Mouse (Mus musculus) T-cell, adult 2 months (primary cell): Measurements from ENCODE around the gene Gm20721.
"Not testable (repeated sequence)": the region's sequence is repeated elsewhere in the genome, so short reads cannot be mapped to it uniquely, and the experiment has no call there.

Source experiments
- DNase-seq: peaks from one replicate; pipeline ENCODE4 v3.0.0; 2022; ENCODE audit warnings: low spot score

Gm20721 gene

DNA sequence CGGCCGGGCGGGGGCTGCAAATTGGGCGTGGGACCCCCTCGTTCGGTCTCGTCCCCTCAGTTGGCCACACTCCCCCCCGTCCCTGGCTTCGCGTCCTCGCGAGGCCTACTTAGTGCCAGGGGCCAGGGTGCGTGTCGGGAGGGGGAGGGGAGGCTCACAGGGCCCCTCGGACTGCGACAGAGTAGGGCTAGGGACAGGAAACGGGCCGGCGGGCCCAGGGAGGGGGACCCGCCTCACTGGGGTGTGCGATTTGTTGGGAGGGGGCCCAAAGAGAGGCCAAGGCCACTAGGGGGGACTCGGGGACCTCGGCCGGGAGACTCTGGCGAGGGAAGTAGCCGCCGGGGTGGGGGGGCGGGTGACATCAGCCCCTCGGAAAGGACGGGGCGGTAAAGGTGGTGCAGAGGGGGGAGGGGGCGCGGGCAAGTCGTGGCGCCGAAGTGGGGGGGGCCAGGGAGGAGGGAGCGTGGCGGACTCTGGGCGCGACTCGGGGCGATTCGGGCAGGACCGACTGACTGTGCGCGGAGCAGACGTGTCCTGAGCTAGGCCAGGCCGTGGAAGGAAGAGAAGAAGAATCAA lies 15.8 kb downstream of the Gm20721 start:
- DNase-seq, result peak; percentile 54

GRCm38 (mm10) chr2:174329663-174330615 lies 16.6 kb downstream of the Gm20721 start:
- DNase-seq, result peak; percentile 45

GRCm38 (mm10) chr2:174328926-174329662 lies 17.4 kb downstream of the Gm20721 start:
- DNase-seq, result peak; percentile 43

DNA sequence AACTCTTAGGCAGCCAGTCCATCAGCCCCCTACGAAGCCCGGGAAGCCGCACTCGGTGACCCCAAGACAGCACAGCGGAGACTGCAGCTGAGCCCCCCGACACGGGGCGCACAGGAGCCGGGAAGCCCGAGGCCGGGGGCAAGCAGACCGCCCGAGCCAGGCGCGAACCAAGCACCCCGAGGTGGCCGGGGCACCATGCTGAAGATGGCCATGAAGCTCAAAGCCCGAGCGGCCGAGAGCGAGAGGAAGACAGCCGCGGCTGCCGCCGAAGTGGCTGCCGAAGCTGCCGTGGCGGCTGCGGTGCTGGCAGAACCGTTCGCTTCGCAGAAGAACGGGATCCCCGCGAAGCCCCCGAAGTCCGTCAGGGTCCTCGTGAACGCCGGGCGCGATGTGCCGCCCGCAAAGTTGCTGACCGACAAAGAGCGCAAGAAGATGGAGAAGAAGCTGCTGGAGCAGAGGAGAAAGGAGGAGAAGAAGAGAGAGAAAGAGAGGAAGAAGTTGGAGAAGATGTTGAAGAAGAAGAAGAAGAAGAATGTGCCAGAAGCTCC lies 18.1 kb downstream of the Gm20721 start:
- no peak for DNase-seq

DNA sequence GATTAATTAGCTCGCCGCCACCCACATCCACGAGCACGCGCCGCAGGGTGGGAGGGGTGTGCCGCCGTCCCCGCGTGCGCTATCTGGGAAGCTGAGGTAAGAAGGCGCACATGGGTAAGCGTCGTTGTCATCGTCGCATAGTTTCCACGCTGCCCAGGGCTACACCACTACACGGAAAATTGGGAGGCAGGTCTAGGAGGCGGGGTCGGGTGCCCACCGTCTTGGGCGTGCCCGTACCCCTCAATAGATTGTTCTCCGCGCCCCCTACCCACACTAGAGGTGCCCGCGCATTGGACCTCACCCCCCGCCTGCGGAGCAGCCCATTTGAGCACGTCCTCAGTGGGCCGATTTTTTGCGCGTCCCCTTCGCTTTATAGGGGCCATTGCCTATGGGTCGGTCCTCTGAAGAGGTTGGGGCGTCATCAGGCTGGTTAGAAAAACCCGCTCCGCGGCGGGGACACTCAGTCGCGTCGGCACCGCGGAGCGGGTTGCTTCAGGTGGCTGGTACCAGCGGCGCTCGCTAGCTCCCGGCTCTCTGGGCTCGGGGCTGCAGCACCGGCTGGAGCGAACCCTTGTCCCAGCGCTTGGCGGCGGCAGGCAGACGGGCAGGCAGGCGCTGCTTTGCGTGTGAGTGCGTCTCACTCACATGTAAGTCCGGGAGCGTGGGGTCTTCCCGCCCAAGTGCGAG lies 19.1 kb downstream of the Gm20721 start:
- peak; percentile 73 for DNase-seq

- DNase-seq, result no peak
Observed at GRCm38 (mm10) chr2:174326481-174326880, 20.0 kb downstream of the Gm20721 start.

DNA sequence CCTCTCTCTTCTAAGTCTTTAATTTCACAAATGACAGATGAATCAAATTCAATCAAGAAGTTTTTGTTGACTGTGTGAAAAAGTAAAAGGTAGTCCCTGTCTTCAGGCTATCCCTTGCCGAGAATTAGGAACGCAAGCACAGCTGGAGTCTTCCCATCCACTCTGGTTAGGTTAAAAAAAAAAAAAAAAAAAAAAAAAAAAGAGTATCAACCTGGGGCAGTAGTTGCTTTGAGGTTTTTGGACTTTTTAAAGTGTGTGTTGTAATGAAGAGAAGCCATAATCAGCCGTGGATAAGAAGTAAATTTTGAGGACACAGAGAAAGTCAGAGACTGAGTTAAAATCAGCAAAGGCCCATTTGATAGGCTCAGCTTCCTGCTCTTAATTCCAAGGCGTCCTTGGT lies 20.5 kb downstream of the Gm20721 start:
- DNase-seq, result no peak

DNA sequence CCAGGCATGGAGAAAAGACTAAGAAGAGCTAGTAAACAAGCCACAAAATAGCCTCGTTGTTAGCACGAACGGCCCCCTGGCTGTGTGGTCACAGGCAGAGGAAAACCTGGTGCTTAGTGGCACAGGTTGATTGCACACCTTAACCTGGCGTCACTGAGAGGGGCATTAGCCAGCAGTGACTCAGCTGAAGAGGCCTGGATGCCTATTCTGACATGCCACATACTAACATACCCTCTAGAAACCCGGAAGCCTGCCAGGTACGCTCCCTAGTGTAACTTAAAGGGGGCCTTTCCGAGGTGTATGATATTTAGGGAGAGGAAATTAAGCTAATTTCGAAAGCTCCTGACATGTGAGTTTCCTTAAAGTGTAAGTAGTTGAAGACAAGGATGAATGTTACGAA lies 29.9 kb downstream of the Gm20721 start:
- no peak for DNase-seq

- not testable (repeated sequence) for DNase-seq
Observed at GRCm38 (mm10) chr2:174315445-174315844, 31.1 kb downstream of the Gm20721 start.

DNA sequence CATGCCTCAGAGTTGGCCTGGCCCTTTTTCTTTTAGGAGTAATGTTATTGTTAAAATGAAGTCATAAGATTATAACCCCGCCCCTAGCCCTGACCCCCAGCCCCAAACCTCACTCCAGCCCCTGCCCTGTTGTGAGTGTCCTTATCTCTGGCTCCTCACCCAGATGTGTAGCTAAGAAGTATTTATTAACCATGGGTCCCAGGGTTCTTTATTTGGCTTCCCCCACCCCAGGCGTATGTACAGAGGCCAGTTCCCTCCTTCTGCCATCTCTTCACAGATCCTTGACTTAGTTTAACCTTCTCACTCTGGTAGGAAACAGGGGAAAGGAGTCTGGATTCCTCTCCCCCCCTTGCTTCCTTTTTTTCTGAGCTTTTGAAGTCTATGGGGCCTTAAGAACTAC lies 33.9 kb downstream of the Gm20721 start:
- no peak for DNase-seq

- DNase-seq, result peak; percentile 74
Observed at GRCm38 (mm10) chr2:174312118-174312647, 34.3 kb downstream of the Gm20721 start.

- DNase-seq, result no peak
Observed at GRCm38 (mm10) chr2:174311613-174312012, 34.9 kb downstream of the Gm20721 start.

DNA sequence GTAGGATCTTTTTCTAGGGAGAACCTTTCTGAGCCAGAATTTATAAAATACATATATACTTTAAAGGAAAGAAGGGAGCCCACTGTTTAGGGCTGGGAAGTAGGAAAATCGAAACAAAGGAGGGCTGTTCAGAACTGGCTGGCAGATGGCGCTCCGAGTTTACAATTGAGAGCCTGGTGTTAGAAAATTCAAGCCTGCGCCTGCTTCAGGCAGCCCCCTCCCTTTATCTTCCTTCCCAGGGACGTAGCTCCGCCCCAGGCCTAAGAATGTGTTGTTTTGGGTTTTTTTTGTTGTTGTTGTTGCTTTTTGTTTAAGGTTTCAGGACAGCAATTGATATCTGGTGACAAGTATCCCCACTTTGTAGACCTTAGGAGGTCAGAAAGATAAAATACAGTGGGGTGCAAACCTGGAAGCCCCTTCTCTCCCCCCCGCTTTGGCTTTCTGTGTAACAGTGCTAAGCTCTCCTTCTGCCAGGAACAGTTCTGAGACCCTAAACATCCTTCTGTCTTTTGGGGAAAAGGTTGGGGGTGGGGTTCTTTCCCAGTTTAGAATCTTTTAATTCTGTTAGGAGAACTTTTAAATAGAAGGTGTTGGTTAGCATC lies 35.5 kb downstream of the Gm20721 start:
- DNase-seq, result no peak

- DNase-seq, result no peak
Observed at GRCm38 (mm10) chr2:174307903-174308302, 38.6 kb downstream of the Gm20721 start.

DNA sequence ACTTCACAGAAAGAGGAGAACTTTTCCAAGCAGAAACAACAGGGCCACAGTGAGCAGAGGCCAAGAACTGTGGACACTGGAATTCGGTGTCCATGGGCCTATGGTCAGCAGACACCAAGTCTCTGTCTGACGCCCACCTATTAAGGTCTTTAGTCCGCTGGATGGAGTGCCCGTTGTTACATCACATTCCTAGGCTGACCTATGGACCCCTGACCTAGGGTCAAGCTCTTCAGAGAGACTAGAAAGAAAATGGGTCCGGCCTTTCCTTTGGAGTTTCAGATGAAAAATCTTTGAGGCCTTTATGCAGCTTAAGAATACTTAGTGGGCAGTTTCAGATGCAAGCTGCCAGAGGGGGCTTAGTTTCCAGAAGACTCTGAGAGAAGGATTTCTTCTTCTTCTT lies 40.9 kb downstream of the Gm20721 start:
- DNase-seq, result no peak

GRCm38 (mm10) chr2:174302526-174302925 lies 44.0 kb downstream of the Gm20721 start:
- no peak for DNase-seq

DNA sequence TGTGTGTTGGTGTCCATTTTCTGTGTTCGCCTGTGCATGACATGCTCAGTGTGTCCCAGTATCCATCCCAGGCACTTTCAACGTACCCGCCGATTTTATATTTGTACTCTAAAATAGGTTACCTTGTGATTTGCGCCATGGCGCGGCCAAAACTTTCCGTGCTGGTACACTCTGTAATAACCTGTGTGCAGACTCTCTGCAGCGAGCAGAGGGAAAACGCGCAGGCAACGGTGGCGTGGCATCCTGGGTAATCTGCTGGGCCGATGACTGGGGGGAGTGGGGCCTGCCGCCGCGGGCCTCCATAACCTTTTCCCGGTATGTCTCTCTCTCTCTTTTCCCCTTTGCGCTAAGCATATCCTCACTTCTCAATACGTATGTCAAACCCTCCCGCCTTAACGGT lies 45.8 kb downstream of the Gm20721 start:
- no peak for DNase-seq

DNA sequence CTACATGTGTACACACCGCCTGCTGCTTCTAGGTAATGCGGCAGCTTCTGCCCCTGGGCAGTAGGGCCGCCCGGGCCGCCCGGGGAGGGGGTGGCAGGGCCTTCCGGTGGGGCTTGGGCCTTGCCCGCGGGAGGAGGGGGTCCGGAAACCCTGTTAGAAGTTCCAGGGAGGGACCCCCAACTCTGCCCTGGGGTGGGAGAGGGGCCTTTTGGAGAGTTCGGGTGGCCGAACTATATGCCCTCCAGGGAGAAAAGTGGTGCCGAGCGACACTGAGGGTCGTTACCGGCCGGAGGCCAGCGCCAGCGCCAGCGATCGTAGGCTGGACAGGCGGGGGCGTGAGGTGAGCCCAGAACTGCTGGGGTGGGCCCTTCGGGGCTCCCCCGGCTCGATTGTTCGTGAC lies 46.3 kb downstream of the Gm20721 start:
- no peak for DNase-seq

DNA sequence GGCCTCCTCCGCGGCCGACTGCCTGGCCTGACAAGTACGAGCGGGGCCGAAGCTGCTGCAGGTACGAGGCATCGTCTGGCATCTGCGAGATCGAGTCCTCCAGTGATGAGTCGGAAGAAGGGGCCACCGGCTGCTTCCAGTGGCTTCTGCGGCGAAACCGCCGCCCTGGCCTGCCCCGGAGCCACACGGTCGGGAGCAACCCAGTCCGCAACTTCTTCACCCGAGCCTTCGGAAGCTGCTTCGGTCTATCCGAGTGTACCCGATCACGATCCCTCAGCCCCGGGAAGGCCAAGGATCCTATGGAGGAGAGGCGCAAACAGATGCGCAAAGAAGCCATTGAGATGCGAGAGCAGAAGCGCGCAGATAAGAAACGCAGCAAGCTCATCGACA lies 46.7 kb downstream of the Gm20721 start:
- DNase-seq, result no peak

- DNase-seq, result no peak
Observed at GRCm38 (mm10) chr2:174299091-174299770, 47.3 kb downstream of the Gm20721 start.

GRCm38 (mm10) chr2:174298471-174298870 lies 48.0 kb downstream of the Gm20721 start:
- DNase-seq, result no peak
